Comparison of ENCODE assay signal across 28 mouse cellular contexts in genomic region chr17:36245741-36246140, GRCm38 (mm10). TPM values are rescaled to one million over a fixed set of nuclear protein-coding genes. Genes with fewer than 3 reads are reported as not detected.
DNase-seq lines count a peak whose midpoint lies in the region; ATAC-seq and TF ChIP-seq lines count a peak whose summit lies in the region.
"Had no signal": no experiment of that assay in that cellular context is flagged by ENCODE, and none has a peak within 500 bp of the region (broad histone marks: within the 10 kb centered on the region; RNA-seq: fewer than 3 reads in every experiment).

No protein-coding gene starts in this region.

- no peaks in the 10 kb centered on the region for H3K4me1 ChIP-seq in heart, postnatal 0 days (ENCODE audit: control insufficient read depth, insufficient read depth)
- no peaks in the 10 kb centered on the region for H3K4me1 ChIP-seq in lung, postnatal 0 days (ENCODE audit: insufficient read depth, low read depth, low read length)
- H3K4me1 ChIP-seq in CH12.LX (ENCODE audit: control insufficient read depth in 1 of 2, insufficient read depth in 2 of 2): no peaks in the 10 kb centered on the region
- H3K4me1 ChIP-seq: liver, embryonic 13.5 days had no signal

- no peaks in the 10 kb centered on the region for H3K9me3 ChIP-seq in heart, postnatal 0 days (replicated peaks; ENCODE audit: control insufficient read depth, low read length)
- H3K9me3 ChIP-seq in lung, postnatal 0 days (ENCODE audit: low read length): no peaks in the 10 kb centered on the region
- no peaks in the 10 kb centered on the region for H3K9me3 ChIP-seq in CH12.LX (replicated peaks; ENCODE audit: low read length)
- H3K9me3 ChIP-seq: embryonic facial prominence, embryonic 12.5 days; intestine, embryonic 15.5 days; liver, embryonic 13.5 days had no signal

- no peak overlapping the region for H3K4me3 ChIP-seq in heart, postnatal 0 days (ENCODE audit: low read depth, low read length)
- no peak overlapping the region for H3K4me3 ChIP-seq in lung, postnatal 0 days (ENCODE audit: low read depth, low read length)
- H3K4me3 ChIP-seq in CH12.LX (replicated peaks in 1 of 3; ENCODE audit: low read depth in 2 of 3, low read length in 2 of 3, poor library complexity in 1 of 3): no peak overlapping the region
- H3K4me3 ChIP-seq: embryonic facial prominence, embryonic 12.5 days; erythroblast, embryonic 14.5 days; intestine, embryonic 15.5 days; liver, embryonic 13.5 days; megakaryocyte, embryonic 14.5 days had no signal

- no peak; the same call in none of the 2 replicates for TF ChIP-seq RAD21 in CH12.LX (IDR thresholded peaks at IDR 0.05; ENCODE audit: low read depth, low read length)

- no peak for ATAC-seq in heart, postnatal 0 days (ENCODE audit: insufficient read depth, low read depth)
- ATAC-seq in lung, postnatal 0 days: no peak
- ATAC-seq: forebrain, embryonic 14.5 days; intestine, embryonic 15.5 days had no signal

- 81% methylated on average over 2 of the region's 2 CpGs for WGBS in heart, postnatal 0 days
- WGBS in lung, postnatal 0 days: 81% methylated on average over 2 of the region's 2 CpGs

- H3K79me2 ChIP-seq in CH12.LX (replicated peaks; ENCODE audit: control insufficient read depth, extremely low read depth, insufficient read depth, poor library complexity, severe bottlenecking): no peaks in the 10 kb centered on the region

- TF ChIP-seq POLR2A in CH12.LX (IDR thresholded peaks at IDR 0.05; ENCODE audit: low read depth, low read length): no peak

- no peak for DNase-seq in heart, postnatal 0 days (ENCODE audit: low spot score)
- DNase-seq in heart, adult 18-20 months: no peak
- DNase-seq in lung, postnatal 0 days (ENCODE audit: low spot score): no peak
- no peak for DNase-seq in lung, postnatal 14 days
- no peak for DNase-seq in CH12.LX (ENCODE audit: extremely low read depth)
- peak; percentile 41 for DNase-seq in naive thymus-derived CD4-positive, alpha-beta T cell, adult 2 months (ENCODE audit: low read depth)
- DNase-seq in embryo, embryonic 11 days: no peak
- DNase-seq in urinary bladder, postnatal 25 days (ENCODE audit: low spot score): no peak
- DNase-seq: adrenal gland, adult 8-10 months; cerebellum, adult 9-10 months; gastrocnemius, postnatal 36 days; layer of hippocampus, postnatal 36 days; liver, embryonic 13.5 days; lung, postnatal 10 days; retina, postnatal 1 day had no signal

- peak; percentile 3; the same call in 1 of the 2 replicates for TF ChIP-seq CTCF in heart, postnatal 0 days (IDR thresholded peaks at IDR 0.05; ENCODE audit: low read depth)
- peak; percentile 42 for TF ChIP-seq CTCF in lung, postnatal 0 days (IDR thresholded peaks at IDR 0.05)
- peak in 1 of 2 experiments; percentile 33; a peak in 2 of 4 replicates for TF ChIP-seq CTCF in CH12.LX (conservative IDR thresholded peaks at IDR 0.05 in 1 of 2, IDR thresholded peaks at IDR 0.05 in 1 of 2; ENCODE audit: low read depth in 2 of 2, low read length in 2 of 2)

- H3K4me2 ChIP-seq in heart, postnatal 0 days (ENCODE audit: low read depth, low read length): no peak overlapping the region
- H3K4me2 ChIP-seq in lung, postnatal 0 days (replicated peaks; ENCODE audit: low read depth, low read length): no peak overlapping the region
- no peak overlapping the region for H3K4me2 ChIP-seq in CH12.LX (ENCODE audit: insufficient read depth, low read depth, poor library complexity, severe bottlenecking)
- H3K4me2 ChIP-seq: embryonic facial prominence, embryonic 12.5 days; heart, embryonic 11.5 days; hindbrain, embryonic 14.5 days; intestine, embryonic 15.5 days; liver, embryonic 13.5 days had no signal

- dilution Hi-C loops in CH12.LX (cut with MboI; ENCODE audit: extremely low pct_ligation_motif_present, extremely low pct_unique_long_range_greater_than_20kb, low sequenced_read_pairs): no loop called here

- H3K9ac ChIP-seq in heart, postnatal 0 days (replicated peaks; ENCODE audit: low read depth, low read length): no peak overlapping the region
- no peak overlapping the region for H3K9ac ChIP-seq in lung, postnatal 0 days (replicated peaks; ENCODE audit: low read depth)
- H3K9ac ChIP-seq in CH12.LX (ENCODE audit: insufficient read depth, low read depth): no peak overlapping the region
- H3K9ac ChIP-seq: embryonic facial prominence, embryonic 12.5 days; hindbrain, embryonic 14.5 days; intestine, embryonic 15.5 days; liver, embryonic 13.5 days had no signal

- no peak overlapping the region for H3K27ac ChIP-seq in heart, postnatal 0 days (ENCODE audit: low read depth)
- no peak overlapping the region for H3K27ac ChIP-seq in lung, postnatal 0 days (ENCODE audit: low read length)
- no peak overlapping the region for H3K27ac ChIP-seq in CH12.LX (ENCODE audit: insufficient read depth, low read depth)
- H3K27ac ChIP-seq: embryonic facial prominence, embryonic 12.5 days; hindbrain, embryonic 14.5 days; intestine, embryonic 15.5 days; liver, embryonic 13.5 days had no signal

- in situ Hi-C loops in CH12.LX (cut with MboI; ENCODE audit: low pct_ligation_motif_present, low pct_unique_long_range_greater_than_20kb, low sequenced_read_pairs): no loop called here

- H3K36me3 ChIP-seq in heart, postnatal 0 days (replicated peaks; ENCODE audit: control insufficient read depth, insufficient read depth, low read length): no peaks in the 10 kb centered on the region
- no peaks in the 10 kb centered on the region for H3K36me3 ChIP-seq in lung, postnatal 0 days (ENCODE audit: insufficient read depth, low read length)
- no peaks in the 10 kb centered on the region for H3K36me3 ChIP-seq in CH12.LX (replicated peaks in 1 of 2; ENCODE audit: control insufficient read depth in 1 of 2, insufficient read depth in 1 of 2, low read length in 1 of 2)
- H3K36me3 ChIP-seq: embryonic facial prominence, embryonic 12.5 days; intestine, embryonic 15.5 days; liver, embryonic 13.5 days had no signal

- no peak for TF ChIP-seq EP300 in heart, postnatal 0 days (IDR thresholded peaks at IDR 0.05; ENCODE audit: low read depth)
- no peak for TF ChIP-seq EP300 in lung, postnatal 0 days (IDR thresholded peaks at IDR 0.05)
- TF ChIP-seq EP300 in CH12.LX (IDR thresholded peaks at IDR 0.05; ENCODE audit: low read length): no peak

- peaks cover 20% of the 10 kb centered on the region; the same call in 1 of the 2 replicates for H3K27me3 ChIP-seq in heart, postnatal 0 days (ENCODE audit: control insufficient read depth, insufficient read depth, low read length)
- H3K27me3 ChIP-seq in lung, postnatal 0 days (replicated peaks; ENCODE audit: insufficient read depth, low read length): 0 out of 2 replicates have a peak, but pooled peaks cover 4% of the 10 kb centered on the region
- H3K27me3 ChIP-seq in CH12.LX (replicated peaks): peaks cover 14% of the 10 kb centered on the region

TF ChIP-seq in CH12.LX, 34 proteins besides CTCF, POLR2A, EP300 and RAD21:
- TF ChIP-seq ZKSCAN1 (IDR thresholded peaks at IDR 0.05; ENCODE audit: borderline replicate concordance, low read depth, low read length) (no peak), NRF1 (IDR thresholded peaks at IDR 0.05; ENCODE audit: low read depth, low read length) (no peak), BHLHE40 (IDR thresholded peaks at IDR 0.05; ENCODE audit: low read depth, low read length) (0 out of 2 replicates have a peak, but pooled peaks have one; percentile 15)

RNA-seq across cellular contexts. Expression of gene Rpp21, which starts 12.1 kb away (rescaled TPM):
- total RNA-seq in heart, postnatal 0 days (2014; rRNA removed; ENCODE audit: low replicate concordance): 5.5 and 28.3 TPM in 2 replicates
- polyA plus RNA-seq in heart, postnatal 0 days (2015; fragmentation: Nextera tagmentation; extraction: Ambion mirVana): 89.0 and 97.8 TPM in 2 replicates
- total RNA-seq in heart, adult 18-20 months (2021): 10 to 100 TPM; 37.9 to 38.8 TPM
- polyA plus RNA-seq in lung, postnatal 0 days (2015; fragmentation: Nextera tagmentation; extraction: Ambion mirVana): 129 and 146 TPM in 2 replicates
- total RNA-seq in CH12.LX (2012; rRNA removed) (53.8 and 59.7 TPM in 2 replicates), CH12.LX (2014; rRNA removed) (22.5 and 25.4 TPM in 2 replicates)
- 44.2 and 50.5 TPM in 2 replicates for polyA plus RNA-seq in CH12.LX (2012; ENCODE audit: insufficient read length, low read depth)

RNA-seq across cellular contexts. Expression of gene Trim39, which starts 26.3 kb away (rescaled TPM):
- 7.4 and 14.3 TPM in 2 replicates for total RNA-seq in heart, postnatal 0 days (2014; rRNA removed; ENCODE audit: low replicate concordance)
- 4.8 and 5.1 TPM in 2 replicates for polyA plus RNA-seq in heart, postnatal 0 days (2015; fragmentation: Nextera tagmentation; extraction: Ambion mirVana)
- total RNA-seq in heart, adult 18-20 months (2021): 1 to 10 TPM; 5.2 to 6.5 TPM
- polyA plus RNA-seq in lung, postnatal 0 days (2015; fragmentation: Nextera tagmentation; extraction: Ambion mirVana): 9.2 and 10.4 TPM in 2 replicates
- total RNA-seq in CH12.LX (2012; rRNA removed) (10.4 and 12.6 TPM in 2 replicates), CH12.LX (2014; rRNA removed) (11.1 and 12.3 TPM in 2 replicates)
- 14.2 and 14.5 TPM in 2 replicates for polyA plus RNA-seq in CH12.LX (2012; ENCODE audit: insufficient read length, low read depth)

RNA-seq across cellular contexts. Expression of gene H2-M10.2, which starts 40.5 kb away (rescaled TPM):
- not detected in 2 replicates for total RNA-seq in heart, postnatal 0 days (2014; rRNA removed; ENCODE audit: low replicate concordance)
- polyA plus RNA-seq in heart, postnatal 0 days (2015; fragmentation: Nextera tagmentation; extraction: Ambion mirVana): not detected in 2 replicates
- total RNA-seq in heart, adult 18-20 months (2021): not detected
- polyA plus RNA-seq in lung, postnatal 0 days (2015; fragmentation: Nextera tagmentation; extraction: Ambion mirVana): not detected in 2 replicates
- 6.0 and 7.0 TPM in 2 replicates for total RNA-seq in CH12.LX (2012; rRNA removed)
- not detected in 2 replicates for total RNA-seq in CH12.LX (2014; rRNA removed)
- 0.26 TPM in 1 of 2 replicates, not detected in the other for polyA plus RNA-seq in CH12.LX (2012; ENCODE audit: insufficient read length, low read depth)
- total RNA-seq: adrenal gland, adult 8-10 months; gastrocnemius, postnatal 36 days; heart, postnatal 25 days; layer of hippocampus, postnatal 36 days; left cerebral cortex, postnatal 36 days had no signal
- polyA plus RNA-seq: cortical plate, adult 2 months; embryonic facial prominence, embryonic 12.5 days; erythroblast, embryonic 14.5 days; forebrain, embryonic 14.5 days; heart, embryonic 11.5 days; intestine, embryonic 15.5 days; kidney, embryonic 16.5 days; liver, embryonic 13.5 days; neural tube, embryonic 11.5 days; stomach, embryonic 16.5 days had no signal

RNA-seq across cellular contexts. Expression of gene H2-T3, which starts 55.7 kb away (rescaled TPM):
- total RNA-seq in heart, postnatal 0 days (2014; rRNA removed; ENCODE audit: low replicate concordance): not detected in 2 replicates
- polyA plus RNA-seq in heart, postnatal 0 days (2015; fragmentation: Nextera tagmentation; extraction: Ambion mirVana): not detected in 2 replicates
- total RNA-seq in heart, adult 18-20 months (2021): not detected
- 0.12 TPM in 2 replicates for polyA plus RNA-seq in lung, postnatal 0 days (2015; fragmentation: Nextera tagmentation; extraction: Ambion mirVana)
- not detected in 2 replicates for total RNA-seq in CH12.LX (2012; rRNA removed)
- total RNA-seq in CH12.LX (2014; rRNA removed): not detected in 2 replicates
- polyA plus RNA-seq in CH12.LX (2012; ENCODE audit: insufficient read length, low read depth): 0.74 and 1.3 TPM in 2 replicates
- total RNA-seq: adrenal gland, adult 8-10 months; heart, postnatal 25 days; layer of hippocampus, postnatal 36 days; left cerebral cortex, postnatal 36 days had no signal
- polyA plus RNA-seq: cortical plate, adult 2 months; embryonic facial prominence, embryonic 12.5 days; erythroblast, embryonic 14.5 days; forebrain, embryonic 14.5 days; heart, embryonic 11.5 days; hindbrain, embryonic 14.5 days; kidney, embryonic 16.5 days; liver, embryonic 13.5 days; neural tube, embryonic 11.5 days had no signal
